Mouse (Mus musculus) MEL (cell line): ENCODE measurements around the gene Slc4a1. TPM values are rescaled to one million over a fixed set of nuclear protein-coding genes. Genes with fewer than 3 reads are reported as not detected.
A peak's percentile ranks its signal among the peaks of the same experiment; 100 is the strongest.

Experiments used
- DNase-seq: peaks from one replicate; pipeline ENCODE4 v3.0.0; 2011; ENCODE audit warnings: low read depth, low spot score
- H3K27ac ChIP-seq: 2 replicates; pipeline ENCODE4 v1.5.1; 2012; ENCODE audit warnings: low read depth, mild to moderate bottlenecking, control low read depth, low read length, moderate library complexity; ENCODE audit not compliant: control insufficient read depth
- H3K27me3 ChIP-seq, 2 experiments: fragments of 150-350 bp in 1 of 2; sonication (generic) in 1 of 2; 2 replicates each; pipeline ENCODE4 v1.6.1; 2012; ENCODE audit warnings: low read length in 2 of 2, mild to moderate bottlenecking in 2 of 2, improper control_type of control experiment in 1 of 2, moderate library complexity in 1 of 2; ENCODE audit not compliant: insufficient read depth in 2 of 2, control insufficient read depth in 1 of 2
- H3K36me3 ChIP-seq, 2 experiments: 2 replicates each; pipeline ENCODE4 v1.6.1; 2012 to 2014; ENCODE audit warnings: low read length in 2 of 2, improper control_type of control experiment in 1 of 2, inconsistent platforms in 1 of 2, mild to moderate bottlenecking in 1 of 2; ENCODE audit not compliant: insufficient read depth in 2 of 2, control insufficient read depth in 1 of 2
- H3K4me1 ChIP-seq, 2 experiments: fragments of 150-350 bp in 1 of 2; sonication (generic) in 1 of 2; 2 replicates each; pipeline ENCODE4 v1.6.1; 2012; ENCODE audit warnings: low read length in 2 of 2, improper control_type of control experiment in 1 of 2, mild to moderate bottlenecking in 1 of 2; ENCODE audit not compliant: insufficient read depth in 2 of 2, control insufficient read depth in 1 of 2
- H3K4me3 ChIP-seq, 2 experiments: fragments of 150-350 bp in 1 of 2; sonication (generic) in 1 of 2; 2 replicates each; pipeline ENCODE4 v1.5.1; 2012; ENCODE audit warnings: low read depth in 2 of 2, low read length in 2 of 2, mild to moderate bottlenecking in 2 of 2, moderate library complexity in 2 of 2, control low read depth in 1 of 2, improper control_type of control experiment in 1 of 2; ENCODE audit not compliant: control insufficient read depth in 1 of 2, insufficient read depth in 1 of 2
- H3K79me2 ChIP-seq: 2 replicates; pipeline ENCODE4 v1.6.1; 2012; ENCODE audit warnings: mild to moderate bottlenecking, low read length, moderate library complexity; ENCODE audit not compliant: control insufficient read depth, poor library complexity, insufficient read depth
- H3K9ac ChIP-seq: 2 replicates; pipeline ENCODE4 v1.6.1; 2012; ENCODE audit warnings: low read depth, mild to moderate bottlenecking, control low read depth, low read length, moderate library complexity; ENCODE audit not compliant: control insufficient read depth, poor library complexity, severe bottlenecking
- H3K9me3 ChIP-seq: fragments of 150-350 bp; sonication (generic); replicated peaks from 2 replicates; pipeline ENCODE4 v1.6.1; 2012; ENCODE audit warnings: mild to moderate bottlenecking, low read length, improper control_type of control experiment, moderate library complexity; ENCODE audit not compliant: insufficient read depth
- BHLHE40 ChIP-seq: IDR thresholded peaks from 2 replicates; pipeline ENCODE4 v1.6.1; 2012; ENCODE audit warnings: low read depth, mild to moderate bottlenecking, inconsistent platforms, low read length, improper control_type of control experiment, borderline replicate concordance
- CHD2 ChIP-seq: IDR thresholded peaks from 2 replicates; pipeline ENCODE4 v1.6.1; 2011; ENCODE audit warnings: low read length, improper control_type of control experiment
- ELF1 ChIP-seq: IDR thresholded peaks from 2 replicates; pipeline ENCODE4 v1.6.1; 2014; ENCODE audit warnings: low read depth, mild to moderate bottlenecking, inconsistent platforms, low read length, improper control_type of control experiment, moderate library complexity
- EP300 ChIP-seq, 2 experiments: IDR thresholded peaks; 2 replicates each; pipeline ENCODE4 v1.6.1; 2011; ENCODE audit warnings: improper control_type of control experiment in 2 of 2, low read length in 2 of 2, low read depth in 1 of 2, mild to moderate bottlenecking in 1 of 2
- ETS1 ChIP-seq: IDR thresholded peaks from 2 replicates; pipeline ENCODE4 v1.6.1; 2012; ENCODE audit warnings: low read depth, mild to moderate bottlenecking, inconsistent platforms, low read length, improper control_type of control experiment, moderate library complexity
- GATA1 ChIP-seq: IDR thresholded peaks from 2 replicates; pipeline ENCODE4 v1.6.1; 2011; ENCODE audit warnings: low read depth, low read length, improper control_type of control experiment
- HCFC1 ChIP-seq: IDR thresholded peaks from 2 replicates; pipeline ENCODE4 v1.6.1; 2012; ENCODE audit warnings: low read depth, mild to moderate bottlenecking, inconsistent platforms, low read length, improper control_type of control experiment, moderate library complexity
- JUND ChIP-seq: IDR thresholded peaks from 2 replicates; pipeline ENCODE4 v1.6.1; 2011; ENCODE audit warnings: low read depth, mild to moderate bottlenecking, improper control_type of control experiment, low read length
- MAFK ChIP-seq: IDR thresholded peaks from 2 replicates; pipeline ENCODE4 v1.6.1; 2011; ENCODE audit warnings: low read depth, mild to moderate bottlenecking, low read length, improper control_type of control experiment, borderline replicate concordance
- MAZ ChIP-seq: IDR thresholded peaks from 2 replicates; pipeline ENCODE4 v1.6.1; 2012; ENCODE audit warnings: low read depth, mild to moderate bottlenecking, inconsistent platforms, low read length, improper control_type of control experiment
- MEF2A ChIP-seq: IDR thresholded peaks from 2 replicates; pipeline ENCODE4 v1.6.1; 2014; ENCODE audit warnings: low read depth, mild to moderate bottlenecking, inconsistent platforms, low read length, improper control_type of control experiment; ENCODE audit not compliant: poor library complexity, insufficient replicate concordance, severe bottlenecking; ENCODE audit errors: extremely low read depth
- MXI1 ChIP-seq: IDR thresholded peaks from 2 replicates; pipeline ENCODE4 v1.6.1; 2011; ENCODE audit warnings: mild to moderate bottlenecking, low read depth, low read length, improper control_type of control experiment
- MYB ChIP-seq: IDR thresholded peaks from 2 replicates; pipeline ENCODE4 v1.6.1; 2011; ENCODE audit warnings: mild to moderate bottlenecking, low read depth, low read length, improper control_type of control experiment
- MYC ChIP-seq: IDR thresholded peaks from 2 replicates; pipeline ENCODE4 v1.6.1; 2011; ENCODE audit warnings: low read depth, mild to moderate bottlenecking, low read length, improper control_type of control experiment, moderate library complexity
- NELFE ChIP-seq: IDR thresholded peaks from 2 replicates; pipeline ENCODE4 v1.6.1; 2011; ENCODE audit warnings: low read depth, low read length, improper control_type of control experiment
- NRF1 ChIP-seq: IDR thresholded peaks from 2 replicates; pipeline ENCODE4 v1.6.1; 2014; ENCODE audit warnings: low read depth, mild to moderate bottlenecking, inconsistent platforms, low read length, improper control_type of control experiment, moderate library complexity; ENCODE audit not compliant: poor library complexity, insufficient read depth, severe bottlenecking
- POLR2A ChIP-seq, 2 experiments: IDR thresholded peaks; 2 replicates each; pipeline ENCODE4 v1.6.1; 2011 to 2012; ENCODE audit warnings: low read length in 2 of 2, mild to moderate bottlenecking in 2 of 2, control low read depth in 1 of 2, improper control_type of control experiment in 1 of 2, low read depth in 1 of 2, moderate library complexity in 1 of 2; ENCODE audit not compliant: control insufficient read depth in 1 of 2, insufficient read depth in 1 of 2, poor library complexity in 1 of 2
- POLR2AphosphoS2 ChIP-seq: IDR thresholded peaks from 2 replicates; pipeline ENCODE4 v1.6.1; 2011; ENCODE audit warnings: low read length, improper control_type of control experiment
- RAD21 ChIP-seq: IDR thresholded peaks from 2 replicates; pipeline ENCODE4 v1.6.1; 2011; ENCODE audit warnings: mild to moderate bottlenecking, low read depth, low read length, improper control_type of control experiment
- RCOR1 ChIP-seq: IDR thresholded peaks from 2 replicates; pipeline ENCODE4 v1.6.1; 2012; ENCODE audit warnings: low read depth, mild to moderate bottlenecking, inconsistent platforms, low read length, improper control_type of control experiment
- SIN3A ChIP-seq: IDR thresholded peaks from 2 replicates; pipeline ENCODE4 v1.6.1; 2012; ENCODE audit warnings: low read length, improper control_type of control experiment, inconsistent platforms
- TAL1 ChIP-seq: IDR thresholded peaks from 2 replicates; pipeline ENCODE4 v1.6.1; 2012; ENCODE audit warnings: mild to moderate bottlenecking, inconsistent platforms, low read length, moderate library complexity, mixed read lengths
- TCF12 ChIP-seq: IDR thresholded peaks from 2 replicates; pipeline ENCODE4 v1.6.1; 2014; ENCODE audit warnings: low read depth, mild to moderate bottlenecking, inconsistent platforms, low read length, improper control_type of control experiment, moderate library complexity
- USF2 ChIP-seq, 2 experiments: IDR thresholded peaks; 2 replicates each; pipeline ENCODE4 v1.6.1; 2011 to 2012; ENCODE audit warnings: improper control_type of control experiment in 2 of 2, low read length in 2 of 2, borderline replicate concordance in 1 of 2, inconsistent platforms in 1 of 2, low read depth in 1 of 2, mild to moderate bottlenecking in 1 of 2; ENCODE audit not compliant: insufficient read depth in 1 of 2
- ZC3H11A ChIP-seq: IDR thresholded peaks from 2 replicates; pipeline ENCODE4 v1.6.1; 2012; ENCODE audit warnings: low read depth, mild to moderate bottlenecking, inconsistent platforms, low read length, improper control_type of control experiment
- polyA plus RNA-seq, 2 experiments: library from polyadenylated mRNA; stranded (reverse) in 1 of 2; unstranded in 1 of 2; fragments of >175 nt in 1 of 2; fragments of >200 nt in 1 of 2; gene quantifications; 2 replicates each; pipeline versions ENCODE4 v1.2.1 to v1.2.4; 2012; ENCODE audit warnings: low replicate concordance in 2 of 2, low read depth in 1 of 2; ENCODE audit not compliant: insufficient read length in 2 of 2, insufficient read depth in 1 of 2, missing spikeins in 1 of 2
- total RNA-seq: library from RNA; depleted of rRNA; stranded (reverse); fragments of 300-350 nt; gene quantifications from 2 replicates; pipeline ENCODE4 v1.2.3, GENCODE M21; 2012

Gene Slc4a1
- total and polyA plus RNA-seq, 3 experiments: 0.23 to 0.35 TPM; not detected in 1

DNA sequence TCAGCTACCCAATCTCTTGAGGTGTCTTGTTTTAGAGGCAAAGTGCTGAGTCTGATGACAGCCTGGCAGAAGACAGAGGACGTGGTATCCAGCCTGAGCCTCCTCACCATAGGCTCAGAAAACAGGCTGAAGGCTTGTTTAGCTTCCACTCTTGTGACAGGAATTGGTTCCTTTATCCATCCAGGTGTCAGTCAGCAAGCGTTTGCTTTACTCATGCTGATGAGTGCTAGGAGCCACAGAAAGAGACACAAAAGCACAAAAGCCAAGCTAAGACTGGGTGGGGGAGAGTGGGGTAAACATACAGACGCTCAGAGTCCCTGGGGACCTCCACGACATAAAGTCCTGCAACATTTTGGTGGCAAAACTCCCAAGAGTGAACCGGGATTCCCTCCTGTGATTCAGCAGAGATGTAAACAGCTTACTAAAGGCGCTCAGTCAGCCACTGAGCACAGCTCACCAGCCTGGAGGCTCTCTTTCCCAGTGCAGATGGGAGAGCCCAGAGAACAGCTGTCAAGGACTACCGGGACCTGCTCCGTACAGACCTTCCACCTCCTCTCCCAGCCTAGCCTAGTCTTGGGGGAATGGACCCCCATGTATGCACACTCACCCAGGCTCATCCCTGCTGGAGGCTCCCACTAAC, 10.3 kb upstream of the Slc4a1 start (continued):
- TF ChIP-seq MAFK (no peak), CHD2 (no peak)

DNA sequence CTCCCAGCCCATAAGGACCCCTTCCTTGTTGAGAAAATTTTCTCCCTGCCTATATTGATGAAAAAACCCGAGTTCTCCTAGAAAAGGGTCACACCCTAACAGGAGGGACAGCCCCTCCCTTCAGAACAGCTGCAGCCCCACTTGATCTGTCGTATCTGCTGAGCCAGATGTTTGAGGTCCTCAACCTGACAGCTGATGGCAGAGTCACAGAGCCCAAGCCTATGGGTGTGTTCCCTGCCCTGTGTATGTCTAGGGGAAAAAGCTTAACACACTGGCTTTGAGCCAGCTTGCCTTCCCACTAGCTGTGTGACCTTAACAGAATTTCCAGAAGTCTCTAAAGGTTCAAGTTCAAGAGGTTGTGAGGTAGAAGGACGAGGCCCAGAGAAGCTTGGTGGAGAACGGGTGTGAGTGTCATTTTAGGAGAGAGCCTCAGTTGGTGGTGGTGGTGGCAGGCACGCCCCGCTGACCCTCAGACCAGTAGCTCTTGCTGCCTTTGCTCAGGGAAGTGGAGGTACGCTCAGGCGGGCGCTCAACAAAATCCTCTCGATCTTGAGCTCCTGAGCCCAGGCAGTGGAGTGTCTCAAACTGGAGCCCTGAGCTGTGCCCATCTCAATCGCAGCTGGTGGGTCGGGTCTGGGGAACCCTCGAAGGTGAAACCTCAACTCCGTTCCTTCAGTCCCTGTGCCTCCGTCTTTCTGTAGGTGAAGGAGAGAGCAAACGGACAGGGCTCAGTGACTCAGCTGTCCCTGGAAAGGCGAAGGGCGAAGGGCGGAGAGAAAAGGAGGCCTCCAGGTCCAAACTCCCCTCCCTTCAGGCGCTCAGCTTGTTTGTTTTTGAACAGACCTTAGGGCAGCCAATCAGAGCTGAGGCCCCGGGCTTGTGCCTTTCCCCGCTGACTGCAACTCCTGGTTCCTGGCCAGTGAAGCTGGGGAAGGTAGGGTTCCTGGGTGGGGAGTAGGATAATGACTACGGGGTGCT, 9.5 kb upstream of the Slc4a1 start:
- Histone ChIP-seq H3K27ac (no peak overlapping the region), H3K36me3 (peaks cover 0 to 2% of the 10 kb centered on the region in 2 experiments; a peak in 2 of 4 replicates), H3K9me3 (no peaks in the 10 kb centered on the region), H3K4me3 (no peak overlapping the region), H3K9ac (no peak overlapping the region), H3K4me1 (peaks cover 0 to 9% of the 10 kb centered on the region in 2 experiments; a peak in 2 of 4 replicates), H3K27me3 (peaks cover 1 to 3% of the 10 kb centered on the region in 2 experiments; a peak in 3 of 4 replicates), H3K79me2 (no peaks in the 10 kb centered on the region)
- peak in 1 of 2 experiments; percentile 58; a peak in 2 of 4 replicates for TF ChIP-seq EP300 (IDR thresholded peaks at IDR 0.05; ENCODE audit: low read depth in 1 of 2, low read length in 2 of 2)
- TF ChIP-seq POLR2A (IDR thresholded peaks at IDR 0.05; ENCODE audit: control insufficient read depth in 1 of 2, insufficient read depth in 1 of 2, low read depth in 1 of 2, low read length in 2 of 2, poor library complexity in 1 of 2): no peak
- TF ChIP-seq ETS1: peak; percentile 87
- no peak for TF ChIP-seq NRF1
- no peak for TF ChIP-seq POLR2AphosphoS2
- TF ChIP-seq TAL1: peak; percentile 84
- TF ChIP-seq RCOR1: no peak
- TF ChIP-seq SIN3A: peak; percentile 47; the same call in 1 of the 2 replicates
- TF ChIP-seq MYC: no peak
- TF ChIP-seq NELFE: no peak
- no peak for TF ChIP-seq BHLHE40
- no peak for TF ChIP-seq MEF2A
- no peak for TF ChIP-seq JUND
- no peak for TF ChIP-seq HCFC1
- TF ChIP-seq MAZ: 0 out of 2 replicates have a peak, but pooled peaks have one; percentile 24
- no peak for TF ChIP-seq MYB
- TF ChIP-seq ELF1: no peak
- TF ChIP-seq CHD2: no peak
- no peak for TF ChIP-seq ZC3H11A
- TF ChIP-seq TCF12: peak; percentile 46; the same call in 1 of the 2 replicates
- peak; percentile 24; the same call in 1 of the 2 replicates for TF ChIP-seq GATA1
- TF ChIP-seq RAD21: no peak
- TF ChIP-seq USF2 (IDR thresholded peaks at IDR 0.05; ENCODE audit: borderline replicate concordance in 1 of 2, insufficient read depth in 1 of 2, low read depth in 1 of 2, low read length in 2 of 2): no peak
- no peak for TF ChIP-seq MXI1
- peak; percentile 78 for DNase-seq
